Mouse (Mus musculus) layer of hippocampus, postnatal 25 days (tissue): ENCODE data around the gene Ces2a. TPM values are rescaled to one million over a fixed set of nuclear protein-coding genes. Genes with fewer than 3 reads are reported as not detected.

Experiments used
- microRNA-seq, 2 experiments: library from miRNA; unstranded; fragments of <30 nt; microRNA quantifications; one replicate each; pipeline ENCODE4 v1.2.0; 2021
- total RNA-seq, 2 experiments: library from RNA; stranded (reverse); gene quantifications; 2 replicates each; pipeline ENCODE4 v1.2.3; 2021

The Ces2a gene
- total RNA-seq, 2 experiments from 2014 or later = not detected

Small RNA genes lying within 50 kb of the gene (microRNA-seq; reads per million reads assigned to microRNA genes)
- gene Gm44328 = 0 reads per million in 2 experiments

Other genes starting within 250 kb of the Ces2a start
- gene Terb1, start 224.1 kb upstream of the Ces2a start, total RNA-seq = under 1 TPM; 0.57 to 0.80 TPM
- 10 to 100 TPM; 44.3 to 46.9 TPM for gene Nae1, start 199.4 kb upstream of the Ces2a start, total RNA-seq
- 10 to 100 TPM; 14.8 to 26.6 TPM for gene Car7, start 199.3 kb upstream of the Ces2a start, total RNA-seq
- gene Pdp2, start 142.6 kb upstream of the Ces2a start, total RNA-seq = 1 to 10 TPM; 7.8 to 8.1 TPM
- gene Cdh16, start 109.6 kb upstream of the Ces2a start, total RNA-seq = not detected
- 1 to 10 TPM; 1.4 to 1.5 TPM for gene Rrad, start 102.7 kb upstream of the Ces2a start, total RNA-seq
- 10 to 100 TPM; 24.9 to 35.8 TPM for gene Ciao2b, start 92.0 kb upstream of the Ces2a start, total RNA-seq
- gene Ces2b, start 97.6 kb downstream of the Ces2a start, total RNA-seq = under 1 TPM; 0.16 to 0.30 TPM
- not detected for gene Ces2c, start 113.1 kb downstream of the Ces2a start, total RNA-seq
- under 1 TPM in 1 of 2 experiments, not detected in 1; 0.17 TPM for gene Ces2e, start 192.3 kb downstream of the Ces2a start, total RNA-seq
- not detected for gene Ces2f, start 213.4 kb downstream of the Ces2a start, total RNA-seq
- gene Ces2g, start 227.7 kb downstream of the Ces2a start, total RNA-seq = under 1 TPM; 0.19 to 0.20 TPM